Mouse (Mus musculus): ENCODE measurements around the gene Ubash3b. TPM values are rescaled to one million over a fixed set of nuclear protein-coding genes. Genes with fewer than 3 reads are reported as not detected.

The Ubash3b gene
- polyA plus RNA-seq, 1 experiment: 1.6 TPM

DNA sequence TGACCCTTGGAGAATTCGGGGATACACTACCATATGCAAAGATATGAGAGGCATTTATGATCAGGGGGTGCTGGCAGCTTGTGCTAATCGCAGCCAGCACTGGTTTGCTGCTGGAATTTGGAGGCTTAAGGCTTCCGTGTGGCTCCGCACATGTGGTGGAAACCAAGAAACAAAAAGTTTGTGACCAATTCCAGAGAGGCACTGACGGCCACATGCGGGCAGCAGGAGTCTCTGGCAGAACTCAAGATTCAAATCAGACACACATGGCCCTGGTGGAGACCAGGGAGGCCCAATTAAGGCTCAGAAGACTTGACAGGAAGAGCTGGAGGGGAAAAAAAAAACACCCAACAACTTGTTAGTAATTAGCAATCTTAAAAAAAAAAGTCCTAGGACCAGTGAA, 63.4 kb downstream of the Ubash3b start:
- no peaks in the 10 kb centered on the region for H3K36me3 ChIP-seq (ENCODE audit: control insufficient read depth, insufficient read depth, low read length)

DNA sequence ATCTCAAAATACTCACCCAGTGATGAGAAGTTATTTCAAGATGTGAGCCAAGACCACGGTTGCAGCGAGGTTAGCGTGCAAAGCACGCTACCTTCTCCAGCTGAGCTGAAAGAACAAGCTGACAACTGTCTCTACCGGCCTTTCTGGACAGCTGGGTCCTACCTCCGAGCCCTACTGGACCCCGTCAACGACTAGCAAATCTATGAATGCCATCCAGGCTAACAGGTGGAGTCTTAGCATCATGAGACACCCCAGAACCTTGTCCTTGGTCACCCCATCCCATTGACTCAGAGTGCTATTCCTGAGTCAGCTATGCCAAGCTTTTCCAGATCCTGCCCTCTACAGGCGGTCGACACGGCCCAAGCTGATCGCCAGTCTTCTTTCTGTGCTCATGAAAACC, 69.5 kb downstream of the Ubash3b start:
- 94% methylated on average over 12 of the region's 12 CpGs for WGBS
- no peak for TF ChIP-seq POLR2A (IDR thresholded peaks at IDR 0.05; ENCODE audit: low read depth, low read length)
- no peak for TF ChIP-seq CTCF (IDR thresholded peaks at IDR 0.05; ENCODE audit: extremely low read depth, insufficient read length, insufficient replicate concordance, low read depth, low read length)

More for the DNA sequence above, 63.4 kb downstream of the Ubash3b start:
- H3K4me1 ChIP-seq (ENCODE audit: control insufficient read depth, insufficient read depth, insufficient read length, low read length): no peaks in the 10 kb centered on the region
- TF ChIP-seq POLR2A (IDR thresholded peaks at IDR 0.05; ENCODE audit: low read depth, low read length): no peak
- no peak overlapping the region for H3K27ac ChIP-seq (ENCODE audit: insufficient read depth, low read depth, low read length)
- WGBS: 88% methylated on average over 6 of the region's 6 CpGs
- no peak overlapping the region for H3K4me3 ChIP-seq (ENCODE audit: low read depth, low read length)
- H3K27me3 ChIP-seq (ENCODE audit: control insufficient read depth, insufficient read depth, low read length): no peaks in the 10 kb centered on the region

DNA sequence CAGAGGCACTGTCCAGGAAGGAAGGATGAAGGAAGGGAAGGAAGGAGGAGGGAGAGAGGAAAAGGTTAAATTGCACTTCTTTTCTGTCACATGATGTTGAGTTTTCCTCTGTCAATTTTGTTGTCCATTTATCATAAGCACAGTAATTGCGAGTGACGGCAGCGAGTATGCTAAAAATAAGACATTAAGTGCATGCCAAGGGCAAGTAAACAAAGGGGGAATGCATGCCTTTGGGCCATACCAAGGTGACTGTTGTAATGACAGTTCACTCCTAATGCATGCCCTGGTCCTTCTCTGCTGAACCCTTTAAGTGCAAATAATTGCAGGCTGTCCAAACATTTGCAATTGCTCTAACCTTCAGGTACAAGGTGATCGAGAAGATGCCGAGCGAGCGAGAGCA, 70.3 kb downstream of the Ubash3b start:
- Histone ChIP-seq H3K4me1 (ENCODE audit: control insufficient read depth, insufficient read depth, insufficient read length, low read length) (no peaks in the 10 kb centered on the region), H3K27me3 (ENCODE audit: control insufficient read depth, insufficient read depth, low read length) (no peaks in the 10 kb centered on the region), H3K27ac (ENCODE audit: insufficient read depth, low read depth, low read length) (no peak overlapping the region), H3K36me3 (ENCODE audit: control insufficient read depth, insufficient read depth, low read length) (no peaks in the 10 kb centered on the region), H3K4me3 (ENCODE audit: low read depth, low read length) (no peak overlapping the region)
- 36% methylated on average over 7 of the region's 7 CpGs for WGBS
- TF ChIP-seq CTCF (IDR thresholded peaks at IDR 0.05; ENCODE audit: extremely low read depth, insufficient read length, insufficient replicate concordance, low read depth, low read length) (no peak), POLR2A (IDR thresholded peaks at IDR 0.05; ENCODE audit: low read depth, low read length) (no peak)

More for the DNA sequence above, 69.5 kb downstream of the Ubash3b start:
- Histone ChIP-seq H3K4me3 (ENCODE audit: low read depth, low read length) (no peak overlapping the region), H3K4me1 (ENCODE audit: control insufficient read depth, insufficient read depth, insufficient read length, low read length) (no peaks in the 10 kb centered on the region), H3K27me3 (ENCODE audit: control insufficient read depth, insufficient read depth, low read length) (no peaks in the 10 kb centered on the region), H3K27ac (ENCODE audit: insufficient read depth, low read depth, low read length) (no peak overlapping the region), H3K36me3 (ENCODE audit: control insufficient read depth, insufficient read depth, low read length) (no peaks in the 10 kb centered on the region)

DNA sequence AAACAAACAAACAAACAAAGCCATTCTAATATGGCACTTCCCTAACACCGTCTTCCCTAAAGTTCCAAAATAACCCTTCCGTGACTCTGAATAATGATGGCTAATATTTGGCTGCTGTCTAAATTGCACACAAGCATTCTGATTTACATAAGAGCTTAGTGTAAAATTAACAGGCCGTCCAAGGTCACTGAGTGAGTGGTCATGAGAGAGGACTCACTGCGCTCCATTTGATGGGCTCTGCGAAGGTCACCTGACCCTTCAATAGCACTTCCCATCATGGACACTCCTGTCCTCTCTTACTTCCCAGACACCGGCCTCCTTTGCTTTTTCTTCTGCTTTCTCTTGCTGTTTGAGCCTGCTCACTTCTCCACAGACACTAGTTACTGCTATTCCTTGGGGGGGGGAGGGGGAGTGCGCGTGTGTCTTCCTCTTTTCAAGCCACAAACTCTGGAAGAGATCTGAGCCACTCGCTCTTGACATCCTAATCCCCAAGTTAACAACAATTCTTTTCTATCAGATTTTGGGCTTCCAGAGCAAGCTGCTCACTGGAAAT, 73.6 kb downstream of the Ubash3b start:
- Histone ChIP-seq H3K4me1 (ENCODE audit: control insufficient read depth, insufficient read depth, insufficient read length, low read length) (peaks cover 4% of the 10 kb centered on the region; the same call in 1 of the 2 replicates), H3K4me3 (ENCODE audit: low read depth, low read length) (no peak overlapping the region), H3K27ac (ENCODE audit: insufficient read depth, low read depth, low read length) (no peak overlapping the region), H3K27me3 (ENCODE audit: control insufficient read depth, insufficient read depth, low read length) (no peaks in the 10 kb centered on the region), H3K36me3 (ENCODE audit: control insufficient read depth, insufficient read depth, low read length) (no peaks in the 10 kb centered on the region)
- no peak for TF ChIP-seq POLR2A (IDR thresholded peaks at IDR 0.05; ENCODE audit: low read depth, low read length)
- no peak for TF ChIP-seq CTCF (IDR thresholded peaks at IDR 0.05; ENCODE audit: extremely low read depth, insufficient read length, insufficient replicate concordance, low read depth, low read length)
- WGBS: 67% methylated on average over 9 of the region's 9 CpGs

DNA sequence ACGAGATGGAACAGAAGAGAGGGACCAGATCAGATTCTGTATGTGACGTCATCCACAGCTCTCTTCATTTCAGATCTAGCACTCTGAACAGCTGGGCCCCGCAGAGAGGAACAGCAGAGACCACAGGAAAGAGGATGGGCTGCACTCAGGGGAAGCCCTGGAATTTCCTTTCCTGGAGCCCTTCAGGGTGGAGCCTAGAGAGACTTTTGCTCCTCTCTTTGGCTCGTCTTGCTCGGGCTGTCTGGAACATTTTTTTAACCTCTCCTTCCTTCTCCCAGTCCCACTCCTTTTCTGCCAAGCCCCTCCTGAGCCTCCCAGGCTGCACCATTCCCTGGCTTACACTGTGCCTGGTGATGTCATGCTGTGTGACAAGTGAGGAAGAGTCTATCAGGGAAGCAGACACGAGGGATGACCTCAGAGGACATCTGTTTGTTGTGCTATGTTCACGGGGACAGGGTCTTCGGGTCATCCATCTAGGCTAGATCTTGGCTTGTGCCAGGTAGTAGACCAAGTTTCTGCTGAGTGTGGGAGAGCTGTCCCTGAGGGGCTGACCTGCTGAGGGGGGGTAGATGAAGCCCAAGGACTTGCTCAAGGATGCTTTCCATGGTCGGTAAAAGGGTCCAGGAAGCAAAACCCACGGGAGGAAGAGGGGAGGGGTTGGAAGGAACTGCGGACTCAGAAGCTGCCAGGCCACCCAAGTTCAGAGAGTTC, 77.2 kb downstream of the Ubash3b start:
- H3K4me1 ChIP-seq (ENCODE audit: control insufficient read depth, insufficient read depth, insufficient read length, low read length): peaks cover 4% of the 10 kb centered on the region; the same call in 1 of the 2 replicates
- TF ChIP-seq POLR2A (IDR thresholded peaks at IDR 0.05; ENCODE audit: low read depth, low read length) (no peak), CTCF (IDR thresholded peaks at IDR 0.05; ENCODE audit: extremely low read depth, insufficient read length, insufficient replicate concordance, low read depth, low read length) (no peak)

DNA sequence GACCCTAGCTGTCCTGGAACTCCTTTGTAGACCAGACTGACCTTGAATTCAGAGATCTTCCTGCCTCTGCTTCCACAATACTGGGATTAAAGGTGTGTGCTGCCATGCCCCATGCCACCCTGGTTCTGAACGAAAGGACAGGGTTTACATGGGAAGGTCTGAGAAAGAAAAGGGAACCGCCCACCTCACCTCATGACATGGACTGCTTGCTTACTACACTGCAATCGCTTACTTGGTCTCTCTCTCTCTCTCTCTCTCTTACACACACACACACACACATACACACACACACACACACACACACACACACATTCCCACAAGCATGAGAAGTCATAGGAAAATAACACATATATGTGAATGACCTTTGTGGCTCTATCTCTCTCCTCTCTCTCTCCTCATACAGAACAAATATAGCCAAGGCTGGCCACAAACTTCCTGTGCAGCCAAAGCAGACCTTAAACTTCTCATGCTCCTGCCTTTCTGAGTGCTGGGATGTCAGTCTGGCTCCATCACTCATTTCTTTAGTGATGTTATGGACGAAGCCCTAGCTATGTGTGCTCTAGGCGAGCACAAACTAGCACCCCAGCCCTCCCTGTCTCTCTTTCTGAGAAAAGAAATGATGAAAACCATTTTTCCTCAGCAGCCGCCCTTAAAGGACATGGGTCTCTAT, 78.0 kb downstream of the Ubash3b start:
- peaks cover 4% of the 10 kb centered on the region; the same call in 1 of the 2 replicates for H3K4me1 ChIP-seq (ENCODE audit: control insufficient read depth, insufficient read depth, insufficient read length, low read length)
- H3K27ac ChIP-seq (ENCODE audit: insufficient read depth, low read depth, low read length): peak overlapping the region; percentile 36
- H3K36me3 ChIP-seq (ENCODE audit: control insufficient read depth, insufficient read depth, low read length): no peaks in the 10 kb centered on the region
- no peak overlapping the region for H3K4me3 ChIP-seq (ENCODE audit: low read depth, low read length)
- TF ChIP-seq CTCF (IDR thresholded peaks at IDR 0.05; ENCODE audit: extremely low read depth, insufficient read length, insufficient replicate concordance, low read depth, low read length): no peak
- no peak for TF ChIP-seq POLR2A (IDR thresholded peaks at IDR 0.05; ENCODE audit: low read depth, low read length)
- no peaks in the 10 kb centered on the region for H3K27me3 ChIP-seq (ENCODE audit: control insufficient read depth, insufficient read depth, low read length)
- WGBS: 61% methylated on average over 6 of the region's 6 CpGs

More for the DNA sequence above, 77.2 kb downstream of the Ubash3b start:
- Histone ChIP-seq H3K4me3 (ENCODE audit: low read depth, low read length) (no peak overlapping the region), H3K27me3 (ENCODE audit: control insufficient read depth, insufficient read depth, low read length) (no peaks in the 10 kb centered on the region), H3K36me3 (ENCODE audit: control insufficient read depth, insufficient read depth, low read length) (no peaks in the 10 kb centered on the region), H3K27ac (ENCODE audit: insufficient read depth, low read depth, low read length) (0 out of 2 replicates have a peak overlapping the region, but pooled peaks have one; percentile 36)
- WGBS: 30% methylated on average over 11 of the region's 11 CpGs

DNA sequence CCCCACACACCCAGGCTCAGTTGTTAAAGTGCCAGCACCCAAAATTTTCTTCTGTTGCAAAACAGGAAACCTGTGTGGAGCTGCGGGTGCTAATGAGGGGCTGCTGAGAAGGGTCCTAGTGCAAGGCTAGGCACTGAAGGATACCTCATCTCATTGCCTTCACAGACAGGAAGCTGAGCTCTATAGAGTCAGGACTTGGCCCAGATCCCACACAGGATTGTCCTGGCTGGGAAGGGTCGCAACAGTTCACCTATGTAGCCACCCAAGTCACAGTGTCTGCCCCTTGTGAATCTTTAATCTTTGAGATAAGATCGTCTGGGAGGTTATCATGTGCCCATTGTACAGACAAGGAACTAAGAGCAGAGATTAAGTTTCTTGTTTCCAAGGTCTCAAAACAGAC, 78.6 kb downstream of the Ubash3b start:
- Histone ChIP-seq H3K4me3 (ENCODE audit: low read depth, low read length) (no peak overlapping the region), H3K27me3 (ENCODE audit: control insufficient read depth, insufficient read depth, low read length) (no peaks in the 10 kb centered on the region), H3K27ac (ENCODE audit: insufficient read depth, low read depth, low read length) (peak overlapping the region; percentile 31; the same call in 1 of the 2 replicates), H3K4me1 (ENCODE audit: control insufficient read depth, insufficient read depth, insufficient read length, low read length) (peaks cover 4% of the 10 kb centered on the region; the same call in 1 of the 2 replicates), H3K36me3 (ENCODE audit: control insufficient read depth, insufficient read depth, low read length) (no peaks in the 10 kb centered on the region)
- WGBS: 43% methylated on average over 3 of the region's 3 CpGs
- TF ChIP-seq CTCF (IDR thresholded peaks at IDR 0.05; ENCODE audit: extremely low read depth, insufficient read length, insufficient replicate concordance, low read depth, low read length) (no peak), POLR2A (IDR thresholded peaks at IDR 0.05; ENCODE audit: low read depth, low read length) (no peak)
